Mouse (Mus musculus): ENCODE measurements around the gene Dusp10.

- TF ChIP-seq POLR2A (IDR thresholded peaks at IDR 0.05; ENCODE audit: borderline replicate concordance, insufficient read depth, low read length) (no peak), CTCF (IDR thresholded peaks at IDR 0.05; ENCODE audit: borderline replicate concordance, insufficient read depth, low read depth, low read length) (no peak)
Measured at GRCm38 (mm10) chr1:184107448-184107847, 94.3 kb downstream of the Dusp10 start.

Measured in cerebellum, adult 2 months (tissue).